Mouse (Mus musculus) cortical plate, adult 2 months (tissue): ENCODE measurements around the gene Klf9. TPM values are rescaled to one million over a fixed set of nuclear protein-coding genes. Genes with fewer than 3 reads are reported as not detected.

ENCODE experiments used
- H3K27ac ChIP-seq: fragments of 200-500 bp; 2 replicates; pipeline ENCODE4 v1.5.1; 2012; ENCODE audit warnings: low read length, control low read depth, inconsistent platforms; ENCODE audit not compliant: insufficient read depth
- H3K4me1 ChIP-seq: fragments of 200-500 bp; 2 replicates; pipeline ENCODE4 v1.6.1; 2011; ENCODE audit warnings: low read length; ENCODE audit not compliant: control insufficient read depth, insufficient read depth
- H3K4me3 ChIP-seq: fragments of 200-500 bp; 2 replicates; pipeline ENCODE4 v1.5.1; 2011; ENCODE audit warnings: mild to moderate bottlenecking, low read length, control low read depth; ENCODE audit not compliant: insufficient read depth
- CTCF ChIP-seq: fragments of 200-500 bp; IDR thresholded peaks from 2 replicates; pipeline ENCODE4 v1.5.1; 2011; ENCODE audit warnings: mild to moderate bottlenecking, control low read depth, low read length; ENCODE audit not compliant: insufficient read depth; ENCODE audit errors: extremely low read depth
- POLR2A ChIP-seq: fragments of 200-500 bp; IDR thresholded peaks from 2 replicates; pipeline ENCODE4 v1.6.1; 2011; ENCODE audit warnings: mild to moderate bottlenecking, low read length, control low read depth; ENCODE audit not compliant: insufficient read depth; ENCODE audit errors: extremely low read depth
- polyA plus RNA-seq: library from polyadenylated mRNA; depleted of rRNA; stranded (reverse); fragments of >200 nt; gene quantifications from 2 replicates; pipeline ENCODE4 v1.2.3, GENCODE M21; 2012

The Klf9 gene
- polyA plus RNA-seq, 1 experiment = 112 TPM

GRCm38 (mm10) chr19:23139756-23140470 is 1.1 kb upstream of the Klf9 start:
- peak overlapping the region; percentile 79 for H3K4me3 ChIP-seq
- peaks cover 2% of the 10 kb centered on the region; the same call in 1 of the 2 replicates for H3K4me1 ChIP-seq
- no peak for TF ChIP-seq POLR2A
- TF ChIP-seq CTCF = no peak
- peak overlapping the region; percentile 48 for H3K27ac ChIP-seq

- H3K4me1 ChIP-seq = peaks cover 2% of the 10 kb centered on the region; the same call in 1 of the 2 replicates
- H3K27ac ChIP-seq = peak overlapping the region; percentile 100
- peak overlapping the region; percentile 79 for H3K4me3 ChIP-seq
- TF ChIP-seq CTCF (no peak), POLR2A (peak; percentile 63)
Observed at GRCm38 (mm10) chr19:23141391-23142281, 610 bp downstream of the Klf9 start.

GRCm38 (mm10) chr19:23142427-23143073 is 1.5 kb downstream of the Klf9 start:
- peak overlapping the region; percentile 79 for H3K4me3 ChIP-seq
- TF ChIP-seq CTCF (no peak), POLR2A (no peak)
- peaks cover 4% of the 10 kb centered on the region; the same call in 1 of the 2 replicates for H3K4me1 ChIP-seq
- peak overlapping the region; percentile 100 for H3K27ac ChIP-seq

DNA sequence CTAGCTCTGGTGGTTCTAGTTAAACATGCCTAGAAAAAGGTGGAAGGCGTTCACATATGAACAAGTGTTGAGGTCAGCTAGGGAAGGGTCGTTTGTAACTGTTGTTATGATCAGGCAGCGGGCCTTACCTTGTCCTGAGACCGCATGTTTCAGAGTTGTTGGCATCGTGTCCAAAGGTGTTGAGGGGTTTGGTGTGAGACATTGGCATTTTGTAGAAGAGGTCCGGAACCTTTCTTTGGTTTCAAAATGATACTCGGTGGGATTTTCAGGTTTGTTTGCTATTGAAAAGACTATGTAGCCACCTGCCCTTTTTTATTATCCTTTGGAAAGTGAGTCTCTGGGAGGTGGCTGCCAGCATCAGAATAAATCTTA is 2.0 kb downstream of the Klf9 start:
- TF ChIP-seq CTCF (no peak), POLR2A (no peak)
- peak overlapping the region; percentile 88 for H3K27ac ChIP-seq

DNA sequence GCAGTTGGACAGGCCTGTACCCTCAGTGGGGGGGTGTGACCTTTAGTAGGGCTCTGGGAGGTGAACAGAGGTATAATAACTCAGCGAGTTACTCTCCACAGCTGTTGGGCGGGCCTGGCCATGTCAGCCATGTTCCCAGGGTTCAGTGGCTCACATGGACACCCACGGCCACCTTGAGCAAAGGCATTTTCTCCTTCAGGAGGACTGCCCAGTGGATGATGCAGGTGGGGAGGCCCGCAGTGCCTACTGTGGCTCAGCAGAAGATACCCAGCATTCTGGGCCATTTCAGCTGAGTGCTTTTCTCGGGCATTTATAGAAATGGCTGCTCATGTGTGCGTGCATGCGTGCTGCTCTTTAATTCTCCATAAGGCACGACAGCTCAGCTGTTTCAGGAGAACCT is 2.5 kb downstream of the Klf9 start:
- TF ChIP-seq POLR2A = peak; percentile 59
- no peak for TF ChIP-seq CTCF
- H3K4me3 ChIP-seq = peak overlapping the region; percentile 79
- H3K27ac ChIP-seq = peak overlapping the region; percentile 6
- H3K4me1 ChIP-seq = peaks cover 6% of the 10 kb centered on the region; the same call in 1 of the 2 replicates

More for the DNA sequence above, 2.0 kb downstream of the Klf9 start:
- Histone ChIP-seq H3K4me1 (peaks cover 6% of the 10 kb centered on the region; the same call in 1 of the 2 replicates), H3K4me3 (peak overlapping the region; percentile 79)

GRCm38 (mm10) chr19:23144031-23144430 is 3.0 kb downstream of the Klf9 start:
- no peak overlapping the region for H3K27ac ChIP-seq
- no peak for TF ChIP-seq POLR2A
- no peak for TF ChIP-seq CTCF

GRCm38 (mm10) chr19:23145146-23145545 is 4.1 kb downstream of the Klf9 start:
- TF ChIP-seq CTCF (no peak), POLR2A (no peak)
- Histone ChIP-seq H3K27ac (peak overlapping the region; percentile 22), H3K4me1 (peaks cover 17% of the 10 kb centered on the region), H3K4me3 (peak overlapping the region; percentile 79; the same call in 1 of the 2 replicates)

More at GRCm38 (mm10) chr19:23144031-23144430, 3.0 kb downstream of the Klf9 start:
- Histone ChIP-seq H3K4me1 (peaks cover 8% of the 10 kb centered on the region; the same call in 1 of the 2 replicates), H3K4me3 (peak overlapping the region; percentile 79)

DNA sequence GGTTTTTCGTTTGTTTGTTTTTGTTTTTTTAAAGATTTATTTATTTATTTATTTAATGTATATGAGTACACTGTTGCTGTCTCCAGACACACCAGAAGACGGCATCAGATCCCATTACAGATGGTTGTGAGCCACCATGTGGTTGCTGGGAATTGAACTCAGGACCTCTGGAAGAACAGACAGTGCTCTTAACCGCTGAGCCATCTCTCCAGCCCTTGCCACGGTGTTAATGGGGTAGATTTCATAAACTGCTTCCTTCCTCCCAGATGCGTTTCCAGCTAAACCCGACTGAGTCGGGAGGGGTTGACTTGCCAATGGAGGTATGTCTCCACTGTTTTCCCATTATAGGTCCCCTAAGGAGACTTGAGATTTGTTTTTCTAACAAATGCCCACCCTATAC is 4.5 kb downstream of the Klf9 start:
- H3K4me1 ChIP-seq = peaks cover 17% of the 10 kb centered on the region
- H3K27ac ChIP-seq = peak overlapping the region; percentile 89; the same call in 1 of the 2 replicates
- peak overlapping the region; percentile 11; the same call in 1 of the 2 replicates for H3K4me3 ChIP-seq

- Histone ChIP-seq H3K27ac (peak overlapping the region; percentile 89), H3K4me1 (peaks cover 24% of the 10 kb centered on the region), H3K4me3 (peak overlapping the region; percentile 11)
- TF ChIP-seq CTCF (no peak), POLR2A (peak; percentile 41; the same call in 1 of the 2 replicates)
Observed at GRCm38 (mm10) chr19:23146409-23146861, 5.4 kb downstream of the Klf9 start.
